Mouse (Mus musculus) CH12.LX (cell line): ENCODE data around the gene Dnajb9. TPM values are rescaled to one million over a fixed set of nuclear protein-coding genes. Genes with fewer than 3 reads are reported as not detected.

Source experiments
- DNase-seq: peaks from one replicate; pipeline ENCODE4 v3.0.0-alpha.2; 2013; ENCODE audit errors: extremely low read depth
- H3K27ac ChIP-seq: 2 replicates; pipeline ENCODE4 v1.5.1; 2012; ENCODE audit warnings: low read depth, mild to moderate bottlenecking, control low read depth, moderate library complexity; ENCODE audit not compliant: insufficient read depth
- H3K27me3 ChIP-seq: replicated peaks from 2 replicates; pipeline ENCODE3; 2012; ENCODE audit warnings: inconsistent platforms
- H3K36me3 ChIP-seq, 2 experiments: replicated peaks in 1 of 2; 2 replicates each; pipeline versions ENCODE3 to v1.6.1; 2012; ENCODE audit warnings: inconsistent platforms in 1 of 2, low read length in 1 of 2, mild to moderate bottlenecking in 1 of 2, mixed read lengths in 1 of 2, moderate library complexity in 1 of 2; ENCODE audit not compliant: control insufficient read depth in 1 of 2, insufficient read depth in 1 of 2
- H3K4me1 ChIP-seq, 2 experiments: 2 replicates each; pipeline ENCODE4 v1.6.1; 2012; ENCODE audit warnings: inconsistent platforms in 1 of 2, moderate library complexity in 1 of 2; ENCODE audit not compliant: insufficient read depth in 2 of 2, control insufficient read depth in 1 of 2
- H3K4me2 ChIP-seq: 2 replicates; pipeline ENCODE4 v1.6.1; 2012; ENCODE audit warnings: low read depth, mild to moderate bottlenecking, control low read depth; ENCODE audit not compliant: poor library complexity, insufficient read depth, severe bottlenecking
- H3K4me3 ChIP-seq, 3 experiments: fragments of 150-350 bp in 1 of 3; sonication (generic) in 1 of 3; replicated peaks in 1 of 3; 2 replicates each; pipeline versions ENCODE3 to v1.5.1; 2011 to 2012; ENCODE audit warnings: low read depth in 2 of 3, low read length in 2 of 3, mild to moderate bottlenecking in 2 of 3, moderate library complexity in 2 of 3, control low read depth in 1 of 3, improper control_type of control experiment in 1 of 3, inconsistent platforms in 1 of 3, mixed read lengths in 1 of 3; ENCODE audit not compliant: poor library complexity in 1 of 3
- H3K79me2 ChIP-seq: replicated peaks from 2 replicates; pipeline ENCODE4 v1.6.1; 2012; ENCODE audit warnings: mild to moderate bottlenecking, moderate library complexity; ENCODE audit not compliant: control insufficient read depth, poor library complexity, insufficient read depth, severe bottlenecking; ENCODE audit errors: extremely low read depth
- H3K9ac ChIP-seq: 2 replicates; pipeline ENCODE4 v1.6.1; 2012; ENCODE audit warnings: low read depth, mild to moderate bottlenecking, control low read depth, moderate library complexity; ENCODE audit not compliant: insufficient read depth
- H3K9me3 ChIP-seq: replicated peaks from 2 replicates; pipeline ENCODE3; 2012; ENCODE audit warnings: low read length, inconsistent platforms, mixed read lengths
- BHLHE40 ChIP-seq: IDR thresholded peaks from 2 replicates; pipeline ENCODE4 v1.6.1; 2011; ENCODE audit warnings: mild to moderate bottlenecking, low read depth, low read length, improper control_type of control experiment
- ETS1 ChIP-seq: conservative IDR thresholded peaks from 2 replicates; pipeline ENCODE4 v1.6.1; 2012; ENCODE audit warnings: low read depth, mild to moderate bottlenecking, inconsistent platforms, low read length, improper control_type of control experiment, moderate library complexity
- HCFC1 ChIP-seq: IDR thresholded peaks from 2 replicates; pipeline ENCODE4 v1.6.1; 2012; ENCODE audit warnings: low read depth, mild to moderate bottlenecking, inconsistent platforms, low read length, improper control_type of control experiment
- MXI1 ChIP-seq: IDR thresholded peaks from 2 replicates; pipeline ENCODE4 v1.6.1; 2011; ENCODE audit warnings: mild to moderate bottlenecking, low read depth, low read length, improper control_type of control experiment
- MYC ChIP-seq: IDR thresholded peaks from 2 replicates; pipeline ENCODE4 v1.6.1; 2011; ENCODE audit warnings: low read depth, mild to moderate bottlenecking, improper control_type of control experiment, low read length
- NRF1 ChIP-seq: IDR thresholded peaks from 2 replicates; pipeline ENCODE4 v1.6.1; 2014; ENCODE audit warnings: low read depth, mild to moderate bottlenecking, inconsistent platforms, low read length, improper control_type of control experiment, moderate library complexity
- POLR2AphosphoS2 ChIP-seq: IDR thresholded peaks from 2 replicates; pipeline ENCODE4 v1.6.1; 2011; ENCODE audit warnings: low read depth, low read length, improper control_type of control experiment
- RCOR1 ChIP-seq: conservative IDR thresholded peaks from 2 replicates; pipeline ENCODE4 v1.6.1; 2012; ENCODE audit warnings: low read depth, mild to moderate bottlenecking, inconsistent platforms, low read length, improper control_type of control experiment
- SMC3 ChIP-seq: IDR thresholded peaks from 2 replicates; pipeline ENCODE4 v1.6.1; 2011; ENCODE audit warnings: low read depth, low read length, improper control_type of control experiment
- USF1 ChIP-seq: IDR thresholded peaks from 2 replicates; pipeline ENCODE4 v1.6.1; 2014; ENCODE audit warnings: low read depth, mild to moderate bottlenecking, inconsistent platforms, low read length, improper control_type of control experiment
- USF2 ChIP-seq: conservative IDR thresholded peaks from 2 replicates; pipeline ENCODE4 v1.6.1; 2011; ENCODE audit warnings: low read depth, low read length, improper control_type of control experiment
- ZC3H11A ChIP-seq: IDR thresholded peaks from 2 replicates; pipeline ENCODE4 v1.6.1; 2012; ENCODE audit warnings: low read depth, mild to moderate bottlenecking, inconsistent platforms, low read length, improper control_type of control experiment
- ZNF384 ChIP-seq: IDR thresholded peaks from 2 replicates; pipeline ENCODE4 v1.6.1; 2012; ENCODE audit warnings: low read depth, low read length, improper control_type of control experiment, inconsistent platforms
- dilution Hi-C: fragments of 300-500 bp; cut with MboI; formaldehyde crosslinking; loops from 2 replicates; pipeline ENCODE4 v1.14.3; 2020; ENCODE audit warnings: low sequenced_read_pairs; ENCODE audit not compliant: extremely low pct_unique_long_range_greater_than_20kb, extremely low pct_ligation_motif_present
- in situ Hi-C: fragments of 300-500 bp; cut with MboI; formaldehyde crosslinking; loops from 3 replicates; pipeline ENCODE4 v1.14.3; 2019; ENCODE audit warnings: low sequenced_read_pairs, low pct_ligation_motif_present, low pct_unique_long_range_greater_than_20kb, mixed read lengths
- polyA plus RNA-seq: library from polyadenylated mRNA; unstranded; fragments of >175 nt; gene quantifications from 2 replicates; pipeline ENCODE4 v1.2.1, GENCODE M21; 2012; ENCODE audit warnings: low read depth; ENCODE audit not compliant: insufficient read length
- total RNA-seq, 2 experiments: library from RNA; depleted of rRNA; stranded (reverse); fragments of 300-350 nt in 1 of 2; fragments of >200 nt in 1 of 2; gene quantifications; 2 replicates each; pipeline ENCODE4 v1.2.3; 2012 to 2014

Gene Dnajb9
- total and polyA plus RNA-seq, 3 experiments, result 3.6 to 21.4 (median 15.0) TPM

GRCm38 (mm10) chr12:44209824-44210752 is at the start of gene Dnajb9 (continued):
- TF ChIP-seq NRF1, result peak; percentile 92

DNA sequence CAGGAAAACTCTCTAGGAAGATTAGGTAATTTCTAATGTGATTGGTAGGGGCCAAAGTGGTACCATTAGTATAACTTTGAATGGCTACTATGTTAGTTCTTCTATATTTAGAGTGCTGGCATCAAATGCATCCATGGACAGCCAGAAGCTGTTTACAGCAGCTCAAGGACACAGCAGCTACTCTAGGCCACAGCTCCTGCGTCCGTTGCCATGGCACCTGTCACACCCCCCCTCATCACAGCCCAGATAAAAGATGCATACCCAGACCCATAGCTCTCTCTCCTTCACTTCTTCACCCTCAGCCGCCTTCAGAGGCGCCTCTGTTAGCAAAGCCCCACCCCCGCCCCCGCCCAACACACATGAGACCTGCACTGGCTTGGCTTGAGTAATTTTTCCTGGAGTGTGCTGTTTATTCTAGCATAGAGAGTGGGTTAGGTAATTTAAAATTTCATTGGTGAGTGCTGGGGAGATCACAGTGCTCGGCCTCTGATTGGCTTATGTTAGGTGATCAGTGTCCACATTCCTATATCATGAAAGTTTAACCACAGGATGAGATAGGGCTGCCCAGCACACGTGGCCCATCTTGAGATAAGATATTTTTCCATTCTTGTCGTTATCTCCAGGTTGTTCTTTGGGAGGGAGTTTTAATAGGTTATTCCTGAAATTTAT is 38.3 kb upstream of the Dnajb9 start:
- in situ Hi-C loops, result no loop called here
- no peak for TF ChIP-seq MXI1
- TF ChIP-seq POLR2AphosphoS2, result no peak
- TF ChIP-seq ETS1, result no peak
- TF ChIP-seq BHLHE40, result no peak
- no peak for TF ChIP-seq ZNF384
- no peak for TF ChIP-seq SMC3
- TF ChIP-seq, all 38 proteins: peak for 0
- H3K4me1 ChIP-seq, result peaks cover 5 to 9% of the 10 kb centered on the region in 2 experiments; a peak in 2 of 4 replicates
- no peaks in the 10 kb centered on the region for H3K79me2 ChIP-seq
- H3K4me3 ChIP-seq, result no peak overlapping the region
- H3K27ac ChIP-seq, result no peak overlapping the region
- H3K9ac ChIP-seq, result no peak overlapping the region
- dilution Hi-C loops, result no loop called here
- DNase-seq, result no peak
- no peaks in the 10 kb centered on the region for H3K36me3 ChIP-seq
- no peaks in the 10 kb centered on the region for H3K27me3 ChIP-seq
- H3K9me3 ChIP-seq, result no peaks in the 10 kb centered on the region
- no peak overlapping the region for H3K4me2 ChIP-seq

- Histone ChIP-seq H3K4me1 (peaks cover 10 to 34% of the 10 kb centered on the region in 2 experiments), H3K4me3 (no peak overlapping the region), H3K79me2 (no peaks in the 10 kb centered on the region), H3K4me2 (no peak overlapping the region), H3K27me3 (no peaks in the 10 kb centered on the region), H3K36me3 (no peaks in the 10 kb centered on the region), H3K9ac (no peak overlapping the region), H3K27ac (no peak overlapping the region), H3K9me3 (no peaks in the 10 kb centered on the region)
- in situ Hi-C loops, result no loop called here
- TF ChIP-seq ZC3H11A, result no peak
- TF ChIP-seq RCOR1, result no peak
- no peak for TF ChIP-seq HCFC1
- no peak for TF ChIP-seq MYC
- no peak for TF ChIP-seq USF2
- no peak for TF ChIP-seq USF1
- dilution Hi-C loops, result no loop called here
- DNase-seq, result no peak
These were observed 35.6 kb upstream of the Dnajb9 start for GRCm38 (mm10) chr12:44245739-44246138.
